ENCODE assay signal across 33 mouse cellular contexts in the genomic region with DNA sequence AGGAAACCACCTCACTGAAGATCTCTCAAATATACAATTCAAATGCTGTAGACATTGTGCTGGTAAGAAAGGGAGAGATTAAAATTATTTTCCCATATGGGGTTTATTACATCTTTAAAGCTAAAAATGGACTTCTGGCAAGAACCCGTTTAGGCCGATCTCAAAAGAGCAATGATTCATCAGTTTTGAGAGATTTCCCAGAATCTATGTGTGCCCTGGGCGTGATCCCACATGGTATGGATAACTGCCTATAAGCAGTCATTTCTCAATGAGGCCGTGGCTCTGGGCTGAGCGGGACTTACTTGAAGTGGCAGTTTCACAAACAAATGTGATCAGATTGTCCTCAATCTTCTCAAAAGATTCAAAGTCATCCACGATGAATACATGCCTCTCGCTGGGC.
"Had no signal": no experiment of that assay in that cellular context is flagged by ENCODE, and none has a peak within 500 bp of the region (broad histone marks: within the 10 kb centered on the region; RNA-seq: fewer than 3 reads in every experiment).

No protein-coding gene starts in this region.

- DNase-seq: heart, postnatal 10 days; heart, postnatal 14 days; heart, postnatal 36 days; kidney, adult 11 months; kidney, adult 18-20 months; kidney, adult 2 months; kidney, adult 8-10 months; kidney, adult 9 months; kidney, postnatal 10 days; kidney, postnatal 14 days; kidney, postnatal 25 days; kidney, postnatal 36 days; kidney, postnatal 4 days; layer of hippocampus, adult 9-11 months; layer of hippocampus, postnatal 36 days had no signal

- H3K27ac ChIP-seq: heart, embryonic 13.5 days; heart, embryonic 15.5 days; hindbrain, embryonic 10.5 days; hindbrain, embryonic 12.5 days; hindbrain, embryonic 13.5 days; hindbrain, embryonic 14.5 days; hindbrain, embryonic 15.5 days; hindbrain, postnatal 0 days; intestine, embryonic 15.5 days; kidney, embryonic 15.5 days; kidney, postnatal 0 days; layer of hippocampus, adult 2 months; left cerebral cortex, adult 2 months had no signal

- H3K4me1 ChIP-seq: heart, embryonic 12.5 days; heart, embryonic 13.5 days; heart, embryonic 15.5 days; hindbrain, embryonic 10.5 days; hindbrain, embryonic 12.5 days; hindbrain, embryonic 13.5 days; hindbrain, embryonic 15.5 days; intestine, embryonic 15.5 days; kidney, embryonic 15.5 days had no signal

- H3K4me3 ChIP-seq: heart, embryonic 12.5 days; heart, embryonic 13.5 days; heart, embryonic 15.5 days; hindbrain, embryonic 10.5 days; hindbrain, embryonic 12.5 days; hindbrain, embryonic 13.5 days; hindbrain, embryonic 15.5 days; intestine, embryonic 15.5 days; kidney, embryonic 15.5 days; layer of hippocampus, adult 2 months; left cerebral cortex, adult 2 months had no signal

- ATAC-seq: hindbrain, embryonic 16.5 days; hindbrain, postnatal 0 days; inflammation-experienced regulatory T-cells, adult 6 months; intestine, embryonic 15.5 days; intestine, embryonic 16.5 days; intestine, postnatal 0 days had no signal
